Mouse (Mus musculus) G1E (cell line): ENCODE measurements at regions not wholly inside any gene's neighbourhood (a gene's known extent, or its start where the extent isn't known, plus 50 kb on each side); places are given as distances from the start of the nearest gene placed in this dataset.
"Not testable (repeated sequence)": the region's sequence is repeated elsewhere in the genome, so short reads cannot be mapped to it uniquely, and the experiment has no call there.

Experiments
- CTCF ChIP-seq: IDR thresholded peaks from 2 replicates; pipeline ENCODE4 v1.5.1; 2012; ENCODE audit warnings: low read depth, low read length, inconsistent platforms, mixed read lengths
- GATA1 ChIP-seq: IDR thresholded peaks from 2 replicates; pipeline ENCODE4 v1.6.1; 2012; ENCODE audit warnings: borderline replicate concordance, low read length, inconsistent platforms, mixed read lengths
- POLR2AphosphoS5 ChIP-seq: IDR thresholded peaks from 2 replicates; pipeline ENCODE4 v1.6.1; 2012; ENCODE audit warnings: low read depth, low read length, inconsistent platforms; ENCODE audit not compliant: insufficient replicate concordance
- TAL1 ChIP-seq: conservative IDR thresholded peaks from 2 replicates; pipeline ENCODE4 v1.6.1; 2012; ENCODE audit warnings: low read depth, low read length, inconsistent platforms, mixed read lengths

DNA sequence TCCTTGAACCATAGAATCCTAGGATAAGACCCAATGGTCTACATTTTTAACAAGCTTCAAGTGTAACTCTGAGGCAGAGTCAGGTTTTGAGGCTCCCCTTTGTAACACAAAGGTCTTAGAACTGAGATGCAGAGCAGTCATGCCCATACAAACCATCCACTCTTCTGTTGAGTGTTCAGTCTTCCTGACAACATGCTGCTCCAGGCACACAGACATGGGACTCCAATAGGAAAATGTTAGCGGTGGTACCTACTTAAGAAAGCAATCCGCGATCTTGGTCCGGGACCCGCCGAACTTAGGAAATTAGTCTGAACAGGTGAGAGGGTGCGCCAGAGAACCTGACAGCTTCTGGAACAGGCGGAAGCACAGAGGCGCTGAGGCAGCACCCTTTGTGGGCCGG lies 89.0 kb upstream of the Fam78b start:
- not testable (repeated sequence) for TF ChIP-seq CTCF, TAL1, GATA1, POLR2AphosphoS5
